Mouse (Mus musculus): ENCODE measurements at regions not wholly inside any gene's neighbourhood (a gene's known extent, or its start where the extent isn't known, plus 50 kb on each side); places are given as distances from the start of the nearest gene placed in this dataset.

DNA sequence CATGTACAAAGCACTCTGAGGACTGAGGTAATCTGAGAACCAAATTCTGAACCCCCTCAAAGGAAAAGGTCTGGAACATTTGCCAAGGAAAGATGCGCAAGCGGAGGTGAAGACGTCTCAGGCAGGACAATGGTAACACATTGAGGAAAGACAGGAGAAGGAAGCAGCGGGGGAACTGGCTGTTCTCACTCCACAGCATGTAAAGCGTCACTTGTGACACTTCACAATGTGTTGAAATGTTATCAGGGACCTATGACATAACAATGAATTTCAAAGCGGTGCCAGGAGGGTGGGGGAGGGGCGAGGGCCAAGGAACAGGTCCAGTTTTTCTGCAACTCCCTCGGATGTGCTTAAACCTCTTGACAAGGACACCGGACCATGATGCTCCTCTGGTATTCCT lies 515.3 kb upstream of the Adgrl2 start:
- no peak for DNase-seq (ENCODE audit: low spot score in 2 of 2)

DNA sequence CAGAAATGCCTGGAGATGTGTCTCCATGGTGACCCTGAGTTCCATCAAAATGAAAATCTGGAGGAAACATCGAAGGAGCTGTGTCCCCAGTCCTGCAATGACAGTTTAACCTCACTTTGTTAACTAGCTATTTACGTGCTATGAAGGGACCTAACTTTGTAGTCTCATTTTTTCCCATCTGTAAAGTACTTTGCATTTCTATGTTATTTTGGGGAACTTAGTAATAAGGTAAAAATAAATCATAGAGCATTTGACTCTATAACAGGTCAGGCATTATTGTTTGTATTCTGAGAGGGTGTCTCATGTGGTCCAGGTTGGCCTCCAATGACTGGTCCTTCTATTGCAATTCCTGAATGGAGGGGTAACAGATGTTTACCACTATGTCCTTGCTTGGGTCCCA lies 513.6 kb upstream of the Adgrl2 start:
- no peak for DNase-seq (ENCODE audit: low spot score in 2 of 2)

DNA sequence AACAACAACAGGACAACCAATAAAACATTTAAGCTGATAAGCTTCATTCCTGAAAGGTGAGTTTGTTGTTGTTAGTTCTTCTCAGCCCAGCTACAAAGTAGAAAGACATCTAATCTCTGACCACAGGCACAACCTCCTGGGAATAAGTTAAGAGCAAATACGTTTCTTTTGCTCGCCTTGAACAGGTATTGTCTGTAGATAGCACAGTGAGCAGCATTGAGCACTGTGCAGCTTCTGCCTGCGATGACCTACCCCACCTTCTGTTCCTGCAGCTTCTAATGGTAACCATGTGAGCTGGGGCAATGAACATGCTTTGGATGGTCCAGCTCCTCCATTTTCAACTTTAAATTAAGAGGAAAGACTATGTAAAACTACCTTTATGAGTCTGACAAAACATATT lies 509.8 kb upstream of the Adgrl2 start:
- no peak for DNase-seq (ENCODE audit: low spot score in 2 of 2)

DNA sequence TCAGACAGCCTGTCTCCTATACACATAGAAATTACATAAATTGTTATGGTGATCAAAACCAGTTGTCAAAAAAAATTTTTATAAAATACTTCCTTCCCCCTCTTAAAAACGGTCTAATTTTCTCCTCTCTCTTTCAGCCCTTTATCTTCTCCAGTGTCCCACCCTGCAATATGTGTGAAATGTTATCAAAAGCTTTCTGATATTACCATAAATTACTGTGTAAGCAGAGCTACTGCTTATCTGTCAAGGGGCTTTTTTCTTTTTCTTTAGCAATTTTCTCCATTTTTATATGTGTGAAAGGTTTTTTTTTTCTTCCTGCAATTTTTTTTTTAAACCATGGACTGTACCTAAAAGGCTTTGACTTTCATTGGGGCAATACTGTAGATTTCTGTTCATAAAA lies 508.4 kb upstream of the Adgrl2 start:
- no peak for DNase-seq (ENCODE audit: low spot score in 2 of 2)

DNA sequence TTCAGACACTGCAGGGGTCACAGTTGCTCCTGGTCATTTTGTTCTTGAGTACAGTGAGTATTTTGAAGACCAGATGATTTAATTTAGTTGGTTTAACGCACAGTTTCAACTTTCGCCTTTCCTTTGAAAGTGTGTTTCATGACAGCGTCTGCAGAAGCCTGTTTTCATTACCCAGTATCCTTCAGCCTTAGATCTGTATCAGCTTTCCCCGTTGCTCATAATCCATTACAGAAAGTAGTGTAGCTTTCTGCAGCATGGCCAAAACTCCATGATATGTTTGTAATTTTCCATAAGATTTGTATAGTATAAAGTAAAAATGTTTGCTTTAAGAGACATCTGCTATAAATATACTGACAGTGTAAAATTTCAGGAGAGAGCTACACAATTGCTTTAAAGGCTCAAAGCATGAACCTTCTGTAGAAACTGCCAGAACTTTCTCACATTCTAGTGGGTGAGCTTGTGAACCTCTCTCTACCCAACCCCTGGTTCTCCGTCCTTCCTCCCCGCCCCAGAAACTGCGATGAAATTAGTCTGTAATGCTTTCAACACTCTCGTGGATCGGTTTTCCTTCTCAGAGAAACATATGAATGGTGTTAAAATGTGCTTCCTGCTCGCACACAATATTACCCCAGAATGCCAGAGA lies 506.6 kb upstream of the Adgrl2 start:
- no peak for DNase-seq (ENCODE audit: low spot score in 2 of 2)

DNA sequence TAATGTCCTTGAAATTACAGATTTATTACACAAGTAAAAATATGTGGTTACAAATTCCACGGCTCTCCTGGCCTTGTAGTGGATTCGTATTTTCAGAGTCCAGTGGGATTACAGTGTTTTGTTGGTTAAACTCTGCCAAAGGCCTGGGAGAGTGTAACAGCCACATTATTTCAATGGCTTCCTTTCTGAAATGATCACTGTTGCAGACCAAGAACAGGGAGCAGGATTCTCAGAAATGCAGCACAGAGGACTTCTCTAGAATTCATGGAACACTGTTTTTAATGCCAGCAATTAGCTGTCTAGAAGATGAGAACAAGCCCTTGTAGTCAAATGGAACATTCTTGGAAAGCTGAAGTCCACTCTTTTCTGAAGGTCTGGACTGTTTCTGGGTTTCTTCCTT lies 505.8 kb upstream of the Adgrl2 start:
- DNase-seq (ENCODE audit: low spot score in 2 of 2) = no peak

DNA sequence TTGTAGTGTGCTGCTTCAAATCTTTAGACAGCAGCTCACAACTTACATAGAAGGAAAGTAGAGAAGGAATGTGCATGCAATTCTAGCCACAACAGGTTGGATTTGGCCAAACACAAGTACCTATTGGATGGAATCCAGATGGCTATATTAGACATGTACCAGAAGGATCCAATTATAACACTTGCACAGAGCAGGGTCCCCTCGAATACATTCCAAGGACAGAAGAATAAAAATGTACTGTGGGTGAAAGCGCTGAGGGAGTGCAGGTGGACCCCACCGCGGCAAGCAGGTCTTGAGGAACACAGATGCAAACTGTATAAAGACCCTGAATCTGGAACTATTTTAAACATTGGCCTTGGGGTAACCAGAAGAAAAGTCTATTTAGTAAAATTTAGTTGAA lies 497.8 kb upstream of the Adgrl2 start:
- DNase-seq (ENCODE audit: low spot score in 2 of 2) = no peak

DNA sequence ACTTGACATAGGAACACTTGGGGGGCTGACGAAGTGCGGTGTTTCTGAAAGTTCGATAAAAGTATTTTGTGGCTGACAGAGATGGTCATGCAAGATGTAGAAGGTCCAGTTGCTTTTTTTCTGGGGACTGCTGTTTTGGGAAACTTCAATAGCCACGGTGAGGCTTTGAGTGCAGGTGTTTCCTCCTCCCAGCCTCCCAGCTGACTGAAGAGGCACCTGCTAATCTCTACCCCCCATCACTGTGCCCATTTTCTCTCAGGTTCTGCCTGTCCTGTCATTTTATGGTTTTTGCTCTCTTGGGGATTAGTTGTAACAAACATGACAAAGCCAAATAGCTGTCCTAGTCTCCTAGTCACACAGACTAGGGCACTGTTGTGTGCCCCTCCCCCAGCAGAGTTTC lies 495.1 kb upstream of the Adgrl2 start:
- no peak for DNase-seq (ENCODE audit: low spot score in 2 of 2)

DNA sequence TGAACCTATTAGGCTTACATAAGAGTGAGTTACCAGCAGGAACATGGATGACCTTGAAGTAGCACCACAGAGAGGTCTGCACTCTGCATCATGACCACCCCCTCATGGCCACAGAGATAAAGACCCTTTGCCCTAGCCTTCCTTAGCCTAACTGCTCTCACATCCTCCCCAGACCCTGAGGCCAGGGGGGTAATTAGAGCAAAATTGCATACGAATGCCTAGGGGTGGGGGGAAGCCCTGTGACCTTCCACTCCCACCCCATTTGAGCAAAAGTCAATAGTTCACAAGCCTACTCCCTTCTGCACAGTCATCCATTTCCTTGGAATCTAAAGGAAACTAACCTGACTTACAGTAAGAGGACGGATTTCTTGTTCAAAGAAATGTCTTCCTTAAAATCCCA lies 494.0 kb upstream of the Adgrl2 start:
- no peak for DNase-seq (ENCODE audit: low spot score in 2 of 2)

DNA sequence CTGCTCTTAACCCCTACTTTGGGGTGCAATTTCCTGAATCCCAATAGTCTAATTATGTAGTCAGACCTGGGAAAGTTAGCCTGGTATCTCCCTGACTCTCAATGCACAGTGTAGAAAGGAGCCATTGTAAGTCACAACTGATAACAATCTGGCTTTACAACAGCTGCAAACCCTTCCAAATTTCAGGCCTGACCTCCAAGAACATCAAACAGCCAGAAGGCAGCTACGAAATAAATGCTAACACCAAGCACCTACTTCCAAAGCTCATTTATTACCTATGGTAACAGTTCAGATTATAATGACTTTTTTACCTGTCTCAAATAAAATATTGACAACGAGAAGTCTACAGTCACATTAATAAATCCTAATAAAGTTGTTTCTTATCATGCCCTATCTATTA lies 485.8 kb upstream of the Adgrl2 start:
- no peak for DNase-seq (ENCODE audit: low spot score in 2 of 2)

DNA sequence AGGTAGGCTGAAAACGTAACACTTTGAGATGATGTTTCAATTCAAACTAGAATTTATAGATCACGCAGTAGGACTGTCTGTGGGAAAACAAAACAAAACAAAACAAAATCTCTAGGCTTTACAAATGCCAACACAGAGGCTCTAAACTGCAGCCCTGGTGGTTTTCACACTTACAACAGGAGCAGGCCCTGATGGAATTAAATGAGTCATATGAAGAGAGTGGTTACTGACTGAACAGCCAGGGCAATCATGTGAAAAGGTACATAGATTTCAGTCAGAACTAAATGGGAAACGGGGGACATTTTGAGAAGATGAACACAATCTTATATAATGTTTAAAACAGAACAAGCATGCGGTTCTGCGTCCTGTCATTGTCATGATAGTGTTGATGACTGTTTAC lies 476.6 kb upstream of the Adgrl2 start:
- no peak for DNase-seq (ENCODE audit: low spot score in 2 of 2)

DNA sequence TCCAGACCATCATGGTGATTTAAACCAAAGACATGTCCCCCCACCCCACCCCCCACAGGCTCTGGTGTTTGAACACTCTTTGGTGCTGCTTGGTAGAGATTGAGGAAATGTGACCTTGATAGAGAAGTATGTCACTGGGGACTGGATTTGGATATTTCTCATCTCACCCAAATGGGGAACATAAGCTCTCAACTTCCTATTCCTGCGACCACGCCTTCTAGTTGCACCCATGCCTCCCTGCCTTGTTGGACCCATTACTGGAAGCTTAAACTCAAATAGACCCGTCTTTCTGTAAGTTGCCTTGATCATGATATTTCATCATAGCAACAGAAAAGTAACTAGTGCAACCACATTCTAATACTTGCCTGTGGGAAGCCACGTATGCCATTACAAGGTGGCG lies 474.2 kb upstream of the Adgrl2 start:
- no peak for DNase-seq (ENCODE audit: low spot score in 2 of 2)

DNA sequence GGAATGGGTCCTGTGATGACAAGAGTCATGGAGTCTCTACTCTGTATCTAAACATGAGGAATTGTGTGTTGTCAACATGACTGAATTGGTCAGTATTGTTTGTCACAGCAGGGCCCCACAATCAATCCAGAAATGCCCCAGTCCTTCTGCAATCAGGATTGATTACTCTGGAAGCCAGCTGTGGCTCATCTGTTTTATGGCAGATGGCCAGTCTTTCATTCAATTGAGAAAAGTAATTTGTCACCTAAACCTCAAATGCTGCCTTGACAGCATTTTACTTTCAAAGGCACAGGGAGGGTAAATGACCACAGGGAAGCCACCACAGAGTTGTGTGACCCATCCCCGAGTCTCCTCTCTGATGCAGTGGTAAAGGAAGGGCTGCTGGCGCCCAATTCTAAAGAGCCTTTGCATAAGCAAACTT lies 471.8 kb upstream of the Adgrl2 start:
- no peak for DNase-seq (ENCODE audit: low spot score in 2 of 2)

DNA sequence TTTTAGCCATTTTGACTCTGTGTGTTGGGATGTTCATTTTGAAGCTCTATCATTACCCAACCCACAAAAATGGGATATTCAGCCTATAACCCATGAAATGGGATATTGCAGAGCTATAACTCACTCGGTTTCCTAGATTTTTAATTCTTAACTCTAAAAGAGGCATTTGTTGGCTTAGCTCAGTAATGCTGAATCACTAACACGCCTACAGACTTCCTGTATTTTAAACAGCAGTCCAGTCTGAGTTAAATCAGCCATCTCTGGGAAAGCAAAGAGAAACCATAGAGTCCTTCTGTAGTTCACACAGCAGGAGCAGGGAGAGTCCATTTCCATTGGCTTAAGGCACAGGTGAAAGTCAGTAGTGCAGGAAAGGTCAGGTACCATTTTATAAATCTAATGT lies 471.3 kb upstream of the Adgrl2 start:
- DNase-seq (ENCODE audit: low spot score in 2 of 2) = no peak

DNA sequence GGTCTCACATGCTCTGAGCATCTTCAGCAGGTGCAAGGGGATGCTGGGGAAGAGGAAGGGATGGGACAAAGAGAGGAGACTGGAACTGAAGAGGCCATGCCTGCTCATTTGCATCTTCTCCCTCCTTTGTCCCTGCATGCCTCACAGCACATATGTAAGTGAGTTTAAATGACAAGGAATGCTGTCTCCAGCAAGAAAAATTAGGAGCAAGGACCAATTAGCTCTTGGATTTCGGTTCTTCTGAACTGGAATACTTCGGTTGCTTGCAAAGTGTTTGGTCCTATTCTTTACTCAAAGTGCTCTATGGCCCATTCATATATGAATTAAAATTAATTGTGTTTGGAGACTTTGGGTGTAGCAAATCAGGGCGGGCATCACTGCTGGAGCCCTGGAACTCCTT lies 459.0 kb upstream of the Adgrl2 start:
- DNase-seq (ENCODE audit: low spot score in 2 of 2) = no peak

DNA sequence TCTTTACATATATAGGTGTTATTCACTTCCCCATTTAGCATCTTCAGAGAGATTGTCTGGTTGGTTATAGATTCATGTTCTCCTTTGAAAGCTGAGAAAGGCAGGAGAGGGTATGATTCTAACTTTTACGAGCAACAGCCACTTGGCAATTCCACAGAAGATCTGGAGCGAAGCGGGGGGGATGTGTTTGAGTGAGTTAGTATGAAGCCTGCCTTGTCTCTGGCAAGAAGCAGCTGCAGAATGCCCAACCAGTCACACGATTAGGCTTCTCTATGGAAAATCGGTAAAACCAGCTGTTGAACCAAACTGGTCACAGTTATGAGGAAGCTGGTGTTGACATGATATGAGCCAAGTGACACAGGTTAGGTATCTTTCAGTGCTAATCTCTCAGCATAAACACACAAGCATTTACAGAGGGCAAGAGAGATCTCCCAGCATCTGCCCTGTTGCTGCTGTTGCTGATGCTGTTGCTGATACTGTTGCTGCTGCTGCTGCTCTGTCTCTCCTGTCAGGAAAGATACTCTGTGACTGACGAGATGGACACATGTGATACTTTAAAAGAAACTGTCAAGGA lies 455.7 kb upstream of the Adgrl2 start:
- no peak for DNase-seq (ENCODE audit: low spot score in 2 of 2)

DNA sequence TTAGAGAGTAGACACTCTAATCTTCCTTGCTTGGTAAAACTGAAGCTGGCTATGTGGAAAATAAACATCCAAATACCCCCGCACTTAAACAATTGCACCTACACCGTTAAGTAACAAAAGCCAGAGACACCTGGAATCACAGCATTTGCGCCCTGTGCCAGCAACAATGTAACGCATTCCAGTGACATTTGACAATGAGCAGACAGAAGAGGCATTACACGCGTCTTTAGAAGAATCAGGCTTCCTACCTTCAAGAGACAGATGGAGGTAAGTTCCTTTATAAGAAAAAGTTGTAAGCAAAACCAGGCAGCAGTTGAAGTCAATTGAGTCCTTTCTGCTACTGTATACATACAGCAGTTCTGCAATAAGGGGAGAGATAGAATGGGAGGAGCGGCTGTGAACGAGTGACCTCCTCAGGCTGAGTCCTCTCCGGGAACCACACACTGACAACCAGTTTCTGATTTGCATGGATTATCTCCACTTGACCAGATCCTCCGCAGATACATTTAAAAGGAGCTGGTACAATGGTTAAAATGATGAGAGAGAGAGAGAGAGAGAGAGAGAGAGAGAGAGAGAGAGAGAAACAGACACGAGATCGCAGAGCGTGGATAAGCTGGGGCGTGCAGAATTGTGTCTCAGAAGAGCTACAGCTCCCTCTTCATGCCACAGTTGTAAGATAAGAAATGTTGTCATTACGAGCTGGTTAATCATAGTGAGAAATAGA lies 454.7 kb upstream of the Adgrl2 start:
- peak in 1 of 2 experiments; percentile 34 for DNase-seq (ENCODE audit: low spot score in 2 of 2)

DNA sequence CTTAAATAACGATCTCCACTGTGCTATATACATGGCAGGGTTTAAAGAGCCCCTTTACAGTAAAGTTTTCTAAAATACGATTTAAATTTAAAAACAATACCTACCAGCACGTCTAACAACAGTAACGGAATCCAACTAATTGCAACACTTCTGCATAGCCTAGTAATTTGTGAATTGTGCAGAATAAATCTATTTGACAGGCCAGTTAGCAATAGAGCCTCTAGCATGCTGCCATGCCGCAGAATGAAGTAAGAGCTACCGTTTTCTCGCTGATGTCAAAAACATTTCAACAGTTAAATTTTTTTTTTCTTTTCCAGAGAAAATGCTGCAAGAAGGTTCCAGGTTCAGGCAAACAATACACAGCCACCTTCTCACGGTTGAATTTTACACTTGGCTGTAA lies 454.0 kb upstream of the Adgrl2 start:
- no peak for DNase-seq (ENCODE audit: low spot score in 2 of 2)

DNA sequence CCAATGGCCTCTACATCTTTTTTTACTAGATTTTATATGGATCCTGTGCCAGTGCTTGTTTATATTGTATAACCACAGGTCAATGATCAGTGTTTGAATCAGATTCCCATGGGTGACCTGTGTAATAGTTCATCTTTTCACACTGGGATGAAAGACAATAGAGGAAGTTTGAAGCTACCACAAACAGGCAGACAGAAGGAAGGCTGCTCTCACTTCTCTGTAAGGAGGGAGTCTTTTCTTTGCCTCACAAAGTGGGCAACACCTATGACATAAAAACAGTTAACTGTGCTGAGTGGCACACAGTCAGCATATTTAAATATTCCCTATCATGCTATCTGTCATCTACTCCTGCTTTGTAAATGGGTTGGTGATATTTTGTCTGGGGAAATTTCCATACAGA lies 450.9 kb upstream of the Adgrl2 start:
- DNase-seq (ENCODE audit: low spot score in 2 of 2) = no peak

DNA sequence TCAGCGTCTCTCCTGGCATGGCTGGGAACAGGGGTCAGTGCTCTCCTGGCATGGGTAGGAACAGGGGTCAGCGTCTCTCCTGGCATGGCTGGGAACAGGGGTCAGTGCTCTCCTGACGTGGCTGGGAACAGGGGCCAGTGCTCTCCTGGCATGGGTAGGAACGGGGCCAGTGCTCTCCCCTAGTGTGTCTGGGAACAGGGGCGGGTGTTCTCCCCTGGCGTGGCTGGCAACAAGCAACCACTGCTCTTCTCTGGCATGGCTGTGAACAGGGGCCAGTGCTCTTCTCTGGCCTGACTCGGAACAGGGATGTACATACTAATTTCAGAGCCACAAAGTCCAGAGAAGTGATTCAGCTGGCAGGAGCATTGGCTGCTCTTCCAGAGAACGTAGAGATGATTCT lies 447.4 kb upstream of the Adgrl2 start:
- no peak for DNase-seq (ENCODE audit: low spot score in 2 of 2)

DNA sequence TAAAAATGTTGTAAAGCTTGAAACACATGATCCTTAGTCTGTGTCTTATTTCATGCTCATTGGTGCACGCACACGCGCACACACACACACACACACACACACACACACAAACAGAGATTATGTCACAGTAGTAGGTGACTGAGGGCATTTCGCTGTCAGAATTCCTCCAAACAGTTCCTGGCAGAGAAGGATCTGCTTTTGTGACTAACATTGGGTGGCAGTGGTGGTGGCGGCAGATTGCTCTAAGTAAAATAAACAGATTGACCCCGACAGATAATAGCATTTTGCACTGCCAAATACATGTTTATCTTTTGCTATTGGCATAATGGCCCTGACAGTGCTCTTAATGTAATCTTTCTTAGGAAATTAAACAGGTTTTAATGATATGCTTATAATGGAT lies 446.6 kb upstream of the Adgrl2 start:
- no peak for DNase-seq (ENCODE audit: low spot score in 2 of 2)

DNA sequence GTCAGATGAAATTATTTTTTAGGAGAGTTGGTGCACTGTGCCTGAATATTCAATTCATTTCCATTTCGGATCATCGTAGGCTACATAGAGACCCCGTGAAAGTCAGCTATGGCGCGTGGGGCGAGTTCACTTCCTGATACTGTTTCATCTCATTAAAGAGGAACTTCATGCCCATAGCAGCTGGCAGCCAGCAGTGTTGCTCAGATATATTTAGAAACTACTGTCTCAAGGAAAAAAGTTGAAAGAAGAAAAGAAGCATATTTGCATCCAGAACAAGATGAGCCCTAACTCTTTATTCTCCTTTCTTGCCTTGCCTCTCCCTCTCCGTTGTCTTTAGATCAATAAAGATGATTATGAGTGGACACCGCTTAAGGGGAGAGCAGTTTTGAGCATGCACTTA lies 446.1 kb upstream of the Adgrl2 start:
- no peak for DNase-seq (ENCODE audit: low spot score in 2 of 2)

DNA sequence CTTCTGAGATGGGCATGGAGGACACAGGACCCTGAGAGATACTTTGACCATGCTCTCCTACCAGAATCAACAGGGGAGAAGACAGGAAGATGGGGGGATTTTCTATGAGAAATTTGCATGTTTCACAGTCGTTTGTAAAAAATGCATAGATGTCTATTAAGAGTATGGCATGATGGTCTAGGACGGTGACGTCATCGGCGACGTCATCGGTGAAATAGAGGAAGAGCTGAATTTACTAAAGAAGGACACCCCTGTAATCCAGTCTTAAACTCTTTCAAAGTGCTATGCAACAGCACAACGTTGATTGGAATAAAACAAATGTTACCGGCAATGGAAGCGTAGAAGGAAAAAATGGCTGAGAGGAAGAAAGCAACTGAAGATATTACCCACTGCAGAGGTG lies 441.4 kb upstream of the Adgrl2 start:
- no peak for DNase-seq (ENCODE audit: low spot score in 2 of 2)
